Mouse (Mus musculus): ENCODE data around the gene Pgrmc1. TPM values are rescaled to one million over a fixed set of nuclear protein-coding genes. Genes with fewer than 3 reads are reported as not detected.
"Not testable (repeated sequence)": the region's sequence is repeated elsewhere in the genome, so short reads cannot be mapped to it uniquely, and the experiment has no call there.

Pgrmc1 gene
- polyA plus RNA-seq, 1 experiment from 2014 or later, result 132 TPM

DNA sequence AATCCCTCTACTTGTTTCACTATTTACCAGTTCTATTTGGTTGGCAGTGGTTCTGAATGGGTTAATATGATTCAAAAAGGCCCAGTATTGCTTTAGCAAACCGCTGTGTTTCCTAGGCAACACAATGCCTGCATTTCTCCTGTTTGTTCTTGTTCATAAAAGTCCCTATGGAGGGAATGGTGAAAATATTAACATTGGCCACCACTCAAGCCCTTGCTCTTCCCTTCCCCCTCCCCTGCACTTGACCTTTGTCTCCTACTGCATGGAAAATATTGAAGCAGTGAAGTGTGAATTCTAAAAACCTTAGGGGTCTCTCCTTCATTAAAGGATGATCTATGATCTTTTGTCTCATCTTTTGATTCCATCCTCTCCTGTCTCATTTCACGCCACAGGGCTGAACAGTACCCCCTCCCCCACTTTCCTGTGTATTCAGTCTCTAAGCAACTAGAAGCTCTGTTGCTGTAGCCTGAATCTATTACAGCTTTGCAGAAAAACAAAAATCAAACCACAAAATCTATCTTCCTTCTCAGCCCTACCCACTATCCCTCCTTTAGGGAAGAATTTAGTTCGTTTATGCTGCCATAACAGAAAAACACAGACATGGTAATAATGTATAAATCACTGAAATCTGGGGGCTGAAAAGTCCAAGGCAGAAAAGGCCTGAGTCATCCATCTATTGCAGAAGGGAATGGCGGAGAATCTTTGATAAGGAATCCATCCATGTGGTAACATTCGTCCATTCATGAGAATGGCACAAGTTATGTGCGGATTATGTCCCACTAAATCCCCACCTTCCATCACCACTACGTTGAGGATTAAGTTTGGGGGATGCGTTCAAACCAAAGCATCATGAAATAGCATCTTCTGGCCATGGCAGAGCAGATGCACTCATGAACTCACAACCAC, 10.4 kb upstream of the Pgrmc1 start:
- WGBS (ENCODE audit: insufficient replicate concordance), result 53% methylated on average over 8 of the region's 8 CpGs
- ATAC-seq (ENCODE audit: insufficient read depth), result no peak
- H3K9ac ChIP-seq, result no peak overlapping the region
- no peak overlapping the region for H3K4me2 ChIP-seq
- H3K9me3 ChIP-seq (replicated peaks), result no peaks in the 10 kb centered on the region
- no peaks in the 10 kb centered on the region for H3K4me1 ChIP-seq (replicated peaks)
- no peaks in the 10 kb centered on the region for H3K27me3 ChIP-seq
- no peak overlapping the region for H3K27ac ChIP-seq (replicated peaks)
- H3K4me3 ChIP-seq (replicated peaks), result no peak overlapping the region
- no peaks in the 10 kb centered on the region for H3K36me3 ChIP-seq (replicated peaks)

- Histone ChIP-seq H3K9ac (no peak overlapping the region), H3K36me3 (replicated peaks) (no peaks in the 10 kb centered on the region), H3K27me3 (no peaks in the 10 kb centered on the region), H3K4me1 (replicated peaks) (no peaks in the 10 kb centered on the region), H3K9me3 (replicated peaks) (no peaks in the 10 kb centered on the region), H3K4me3 (replicated peaks) (no peak overlapping the region), H3K4me2 (no peak overlapping the region), H3K27ac (replicated peaks) (0 out of 2 replicates have a peak overlapping the region, but pooled peaks have one; percentile 11)
- WGBS (ENCODE audit: insufficient replicate concordance), result 59% methylated on average over 7 of the region's 7 CpGs
- ATAC-seq (ENCODE audit: insufficient read depth), result no peak
Measured at GRCm38 (mm10) chrX:36590266-36590665, 7.7 kb upstream of the Pgrmc1 start.

- H3K27ac ChIP-seq (replicated peaks), result no peak overlapping the region
- no peaks in the 10 kb centered on the region for H3K4me1 ChIP-seq (replicated peaks)
- no peak overlapping the region for H3K9ac ChIP-seq
- no peaks in the 10 kb centered on the region for H3K36me3 ChIP-seq (replicated peaks)
- H3K4me3 ChIP-seq (replicated peaks), result no peak overlapping the region
- WGBS (ENCODE audit: insufficient replicate concordance), result 12% methylated on average over 1 of the region's 1 CpGs
- H3K4me2 ChIP-seq, result no peak overlapping the region; the same call in 1 of the 2 replicates
- no peaks in the 10 kb centered on the region for H3K9me3 ChIP-seq (replicated peaks)
- no peaks in the 10 kb centered on the region for H3K27me3 ChIP-seq
- ATAC-seq (ENCODE audit: insufficient read depth), result 0 out of 2 replicates have a peak, but pooled peaks have one; percentile 52
Measured at GRCm38 (mm10) chrX:36591120-36591519, 6.9 kb upstream of the Pgrmc1 start.

- Histone ChIP-seq H3K27ac (replicated peaks) (no peak overlapping the region), H3K27me3 (no peaks in the 10 kb centered on the region), H3K36me3 (replicated peaks) (no peaks in the 10 kb centered on the region), H3K4me3 (replicated peaks) (no peak overlapping the region), H3K4me1 (replicated peaks) (no peaks in the 10 kb centered on the region), H3K9ac (no peak overlapping the region), H3K4me2 (no peak overlapping the region; the same call in 1 of the 2 replicates), H3K9me3 (replicated peaks) (no peaks in the 10 kb centered on the region)
- 0 out of 2 replicates have a peak, but pooled peaks have one; percentile 57 for ATAC-seq (ENCODE audit: insufficient read depth)
- 40% methylated on average over 4 of the region's 4 CpGs for WGBS (ENCODE audit: insufficient replicate concordance)
Measured at GRCm38 (mm10) chrX:36591539-36591938, 6.5 kb upstream of the Pgrmc1 start.

GRCm38 (mm10) chrX:36595247-36595646, 2.8 kb upstream of the Pgrmc1 start:
- H3K27ac ChIP-seq (replicated peaks), result no peak overlapping the region
- no peaks in the 10 kb centered on the region for H3K36me3 ChIP-seq (replicated peaks)
- no peak for ATAC-seq (ENCODE audit: insufficient read depth)
- WGBS (ENCODE audit: insufficient replicate concordance), result 43% methylated on average over 3 of the region's 3 CpGs
- H3K9me3 ChIP-seq (replicated peaks), result no peaks in the 10 kb centered on the region
- H3K4me2 ChIP-seq, result no peak overlapping the region
- H3K27me3 ChIP-seq, result no peaks in the 10 kb centered on the region
- no peak overlapping the region for H3K4me3 ChIP-seq (replicated peaks)
- no peak overlapping the region for H3K9ac ChIP-seq
- H3K4me1 ChIP-seq (replicated peaks), result peaks cover 4% of the 10 kb centered on the region

- not testable (repeated sequence) for H3K4me2 ChIP-seq; H3K9me3 ChIP-seq (replicated peaks); H3K9ac ChIP-seq; H3K27me3 ChIP-seq; H3K4me3 ChIP-seq (replicated peaks); H3K36me3 ChIP-seq (replicated peaks); H3K4me1 ChIP-seq (replicated peaks); H3K27ac ChIP-seq (replicated peaks); ATAC-seq (ENCODE audit: insufficient read depth)
- WGBS (ENCODE audit: insufficient replicate concordance), result 66% methylated on average over 5 of the region's 5 CpGs
Measured at GRCm38 (mm10) chrX:36596483-36597120, 1.4 kb upstream of the Pgrmc1 start.

DNA sequence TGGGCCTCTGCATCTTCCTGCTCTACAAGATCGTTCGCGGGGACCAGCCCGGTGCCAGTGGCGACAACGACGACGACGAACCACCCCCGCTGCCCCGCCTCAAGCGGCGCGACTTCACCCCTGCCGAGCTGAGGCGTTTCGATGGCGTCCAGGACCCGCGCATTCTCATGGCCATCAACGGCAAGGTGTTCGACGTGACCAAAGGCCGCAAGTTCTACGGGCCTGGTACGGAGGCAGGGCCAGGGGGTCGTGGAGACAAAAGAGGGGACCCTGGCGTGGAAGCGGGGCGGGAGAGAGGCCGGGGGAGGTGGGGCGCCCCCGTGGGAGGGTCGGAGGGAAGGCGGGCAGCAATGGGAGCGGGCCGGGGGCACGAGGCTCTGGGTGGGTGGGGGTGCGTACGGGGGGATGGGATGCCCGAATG, 394 bp downstream of the Pgrmc1 start:
- ATAC-seq (ENCODE audit: insufficient read depth), result peak; percentile 55
- Histone ChIP-seq H3K4me1 (replicated peaks) (peaks cover 4% of the 10 kb centered on the region), H3K4me3 (replicated peaks) (peak overlapping the region; percentile 67), H3K9ac (peak overlapping the region; percentile 61), H3K36me3 (replicated peaks) (0 out of 2 replicates have a peak, but pooled peaks cover 6% of the 10 kb centered on the region), H3K4me2 (peak overlapping the region; percentile 82), H3K9me3 (replicated peaks) (no peaks in the 10 kb centered on the region), H3K27me3 (no peaks in the 10 kb centered on the region), H3K27ac (replicated peaks) (peak overlapping the region; percentile 61)
- 17% methylated on average over 41 of the region's 41 CpGs for WGBS (ENCODE audit: insufficient replicate concordance)

DNA sequence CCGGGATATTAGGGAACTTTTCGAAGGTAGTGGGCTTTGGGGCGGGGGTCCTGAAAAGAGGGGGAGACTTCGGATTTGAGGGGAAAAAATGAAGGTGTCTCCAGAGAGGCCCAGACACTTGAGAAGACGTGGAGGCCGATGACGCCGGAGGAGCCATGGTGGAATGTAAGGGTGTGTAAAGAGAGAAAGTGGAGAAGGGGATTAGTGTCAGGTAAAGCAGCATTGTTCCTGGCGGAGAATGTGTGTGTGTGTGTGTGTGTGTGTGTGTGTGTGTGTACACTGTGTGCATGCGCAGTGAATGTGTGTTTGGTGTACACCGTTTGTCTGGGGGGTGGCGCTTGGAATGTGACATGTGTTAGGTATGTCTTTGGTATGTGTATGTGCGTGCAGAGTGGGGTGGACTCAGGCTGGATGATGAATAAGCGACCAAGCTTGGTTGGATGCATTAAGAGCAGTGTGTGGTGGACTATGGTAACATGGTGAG, 897 bp downstream of the Pgrmc1 start:
- 0 out of 2 replicates have a peak, but pooled peaks have one; percentile 8 for ATAC-seq (ENCODE audit: insufficient read depth)
- peak overlapping the region; percentile 61 for H3K9ac ChIP-seq
- H3K4me3 ChIP-seq (replicated peaks), result peak overlapping the region; percentile 67
- H3K27me3 ChIP-seq, result no peaks in the 10 kb centered on the region
- 0 out of 2 replicates have a peak overlapping the region, but pooled peaks have one; percentile 61 for H3K27ac ChIP-seq (replicated peaks)
- peaks cover 4% of the 10 kb centered on the region for H3K4me1 ChIP-seq (replicated peaks)
- peak overlapping the region; percentile 82 for H3K4me2 ChIP-seq
- WGBS (ENCODE audit: insufficient replicate concordance), result 20% methylated on average over 14 of the region's 14 CpGs
- no peaks in the 10 kb centered on the region for H3K9me3 ChIP-seq (replicated peaks)
- 0 out of 2 replicates have a peak, but pooled peaks cover 8% of the 10 kb centered on the region for H3K36me3 ChIP-seq (replicated peaks)

DNA sequence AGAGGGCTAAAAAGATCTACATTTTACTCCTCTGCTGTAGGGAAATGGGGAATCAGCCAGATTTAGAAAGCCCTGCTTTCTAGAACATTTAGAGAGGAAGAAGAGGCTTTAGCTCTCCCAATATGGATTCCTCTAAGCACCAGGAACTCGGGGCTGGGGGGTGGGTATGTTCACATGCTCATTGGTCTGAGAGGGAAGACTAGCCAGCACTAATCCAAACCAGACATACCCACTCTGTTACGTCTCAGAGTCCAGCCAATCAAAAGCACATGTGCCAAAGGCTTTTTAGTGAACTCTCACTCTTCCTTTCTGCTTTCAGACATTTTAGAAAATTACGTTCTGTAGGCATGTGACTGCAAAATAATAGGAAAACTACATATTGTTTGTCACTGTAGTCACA, 1.6 kb downstream of the Pgrmc1 start:
- Histone ChIP-seq H3K4me2 (peak overlapping the region; percentile 82), H3K4me1 (replicated peaks) (peaks cover 4% of the 10 kb centered on the region), H3K9ac (no peak overlapping the region), H3K27ac (replicated peaks) (no peak overlapping the region), H3K4me3 (replicated peaks) (peak overlapping the region; percentile 67), H3K27me3 (no peaks in the 10 kb centered on the region), H3K36me3 (replicated peaks) (0 out of 2 replicates have a peak, but pooled peaks cover 8% of the 10 kb centered on the region), H3K9me3 (replicated peaks) (no peaks in the 10 kb centered on the region)
- ATAC-seq (ENCODE audit: insufficient read depth), result no peak
- WGBS (ENCODE audit: insufficient replicate concordance), result 41% methylated on average over 3 of the region's 3 CpGs

DNA sequence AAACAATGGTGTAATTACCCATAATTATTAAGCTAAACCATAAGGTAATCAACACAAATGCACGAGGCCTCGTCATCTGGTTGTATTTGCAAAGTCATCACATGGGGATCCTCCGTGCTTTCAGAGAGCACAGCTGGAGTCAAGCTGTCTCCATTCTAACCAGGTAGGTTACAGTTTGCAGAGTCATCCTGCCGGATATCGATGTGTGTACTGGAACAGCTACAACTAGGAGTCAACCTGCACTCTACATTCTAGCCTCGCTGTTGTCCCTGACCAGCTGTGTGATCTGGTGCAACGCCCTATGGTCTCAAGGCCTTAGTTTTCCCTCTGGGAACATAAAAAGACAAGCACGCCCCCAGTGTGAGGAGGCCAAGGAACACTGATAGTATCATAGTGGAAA, 2.1 kb downstream of the Pgrmc1 start:
- no peak overlapping the region; the same call in 1 of the 2 replicates for H3K27ac ChIP-seq (replicated peaks)
- H3K36me3 ChIP-seq (replicated peaks), result 0 out of 2 replicates have a peak, but pooled peaks cover 8% of the 10 kb centered on the region
- H3K4me3 ChIP-seq (replicated peaks), result no peak overlapping the region
- H3K9me3 ChIP-seq (replicated peaks), result no peaks in the 10 kb centered on the region
- no peak overlapping the region for H3K9ac ChIP-seq
- 43% methylated on average over 8 of the region's 8 CpGs for WGBS (ENCODE audit: insufficient replicate concordance)
- peaks cover 4% of the 10 kb centered on the region for H3K4me1 ChIP-seq (replicated peaks)
- peak overlapping the region; percentile 82; the same call in 1 of the 2 replicates for H3K4me2 ChIP-seq
- no peaks in the 10 kb centered on the region for H3K27me3 ChIP-seq
- no peak for ATAC-seq (ENCODE audit: insufficient read depth)

- no peak overlapping the region for H3K27ac ChIP-seq (replicated peaks)
Measured at GRCm38 (mm10) chrX:36602926-36603325, 4.9 kb downstream of the Pgrmc1 start.

More at GRCm38 (mm10) chrX:36602926-36603325, 4.9 kb downstream of the Pgrmc1 start:
- Histone ChIP-seq H3K9ac (no peak overlapping the region), H3K27me3 (no peaks in the 10 kb centered on the region), H3K4me2 (no peak overlapping the region), H3K4me3 (replicated peaks) (no peak overlapping the region), H3K9me3 (replicated peaks) (no peaks in the 10 kb centered on the region), H3K36me3 (replicated peaks) (0 out of 2 replicates have a peak, but pooled peaks cover 8% of the 10 kb centered on the region), H3K4me1 (replicated peaks) (no peaks in the 10 kb centered on the region; the same call in none of the 2 replicates)
- ATAC-seq (ENCODE audit: insufficient read depth), result no peak
- WGBS (ENCODE audit: insufficient replicate concordance), result 62% methylated on average over 2 of the region's 2 CpGs

All from liver, embryonic 15.5 days (tissue).